ENCODE assay signal across 11 mouse cellular contexts in genomic region chr2:105689771-105690639, GRCm38 (mm10). TPM values are rescaled to one million over a fixed set of nuclear protein-coding genes. Genes with fewer than 3 reads are reported as not detected.
A peak's percentile ranks its signal among the peaks of the same experiment; 100 is the strongest.
DNase-seq lines count a peak whose midpoint lies in the region; ATAC-seq and TF ChIP-seq lines count a peak whose summit lies in the region.
"Had no signal": no experiment of that assay in that cellular context is flagged by ENCODE, and none has a peak within 500 bp of the region (broad histone marks: within the 10 kb centered on the region; RNA-seq: fewer than 3 reads in every experiment).

No protein-coding gene starts in this region.

- ATAC-seq in kidney, embryonic 15.5 days (replicated peaks; ENCODE audit: low FRiP score) = no peak
- ATAC-seq in embryonic facial prominence, embryonic 12.5 days (ENCODE audit: insufficient number of reproducible peaks, insufficient read depth, low FRiP score, low TSS enrichment) = no peak
- peak; percentile 75 for ATAC-seq in hindbrain, embryonic 16.5 days

- H3K4me1 ChIP-seq in kidney, embryonic 15.5 days = peaks cover 25% of the 10 kb centered on the region
- peaks cover 3% of the 10 kb centered on the region; the same call in 1 of the 2 replicates for H3K4me1 ChIP-seq in embryonic facial prominence, embryonic 12.5 days
- H3K4me1 ChIP-seq in hindbrain, embryonic 16.5 days (ENCODE audit: control insufficient read depth, insufficient read depth, low read depth, low read length) = peaks cover 9% of the 10 kb centered on the region
- peaks cover 30% of the 10 kb centered on the region for H3K4me1 ChIP-seq in olfactory bulb, adult 2 months (ENCODE audit: control insufficient read depth, insufficient read depth, low read length)

- no peaks in the 10 kb centered on the region for H3K9me3 ChIP-seq in kidney, embryonic 15.5 days (replicated peaks)
- H3K9me3 ChIP-seq in embryonic facial prominence, embryonic 12.5 days = no peaks in the 10 kb centered on the region
- no peaks in the 10 kb centered on the region for H3K9me3 ChIP-seq in hindbrain, embryonic 16.5 days (ENCODE audit: control insufficient read depth, low read length)
- H3K9me3 ChIP-seq: liver, embryonic 15.5 days; stomach, embryonic 15.5 days had no signal

- H3K9ac ChIP-seq in kidney, embryonic 15.5 days = no peak overlapping the region
- no peak overlapping the region for H3K9ac ChIP-seq in embryonic facial prominence, embryonic 12.5 days
- H3K9ac ChIP-seq in hindbrain, embryonic 16.5 days (ENCODE audit: low read depth, low read length) = peak overlapping the region; percentile 4
- H3K9ac ChIP-seq: liver, embryonic 15.5 days; stomach, embryonic 15.5 days had no signal

- no peak overlapping the region for H3K27ac ChIP-seq in kidney, embryonic 15.5 days
- H3K27ac ChIP-seq in embryonic facial prominence, embryonic 12.5 days = no peak overlapping the region
- H3K27ac ChIP-seq in hindbrain, embryonic 16.5 days (ENCODE audit: low read depth, low read length) = peak overlapping the region; percentile 52
- H3K27ac ChIP-seq in olfactory bulb, adult 2 months (ENCODE audit: insufficient read depth, low read depth, low read length) = peak overlapping the region; percentile 59; the same call in 1 of the 2 replicates
- H3K27ac ChIP-seq: liver, embryonic 15.5 days; stomach, embryonic 15.5 days had no signal

- H3K36me3 ChIP-seq in kidney, embryonic 15.5 days = no peaks in the 10 kb centered on the region
- no peaks in the 10 kb centered on the region for H3K36me3 ChIP-seq in embryonic facial prominence, embryonic 12.5 days
- no peaks in the 10 kb centered on the region for H3K36me3 ChIP-seq in hindbrain, embryonic 16.5 days (ENCODE audit: control insufficient read depth, insufficient read depth, low read length)
- H3K36me3 ChIP-seq: liver, embryonic 15.5 days; stomach, embryonic 15.5 days had no signal

- H3K4me2 ChIP-seq in kidney, embryonic 15.5 days = peak overlapping the region; percentile 23
- H3K4me2 ChIP-seq in embryonic facial prominence, embryonic 12.5 days (replicated peaks) = peak overlapping the region; percentile 17
- H3K4me2 ChIP-seq in hindbrain, embryonic 16.5 days (ENCODE audit: low read length) = peak overlapping the region; percentile 53
- H3K4me2 ChIP-seq: liver, embryonic 15.5 days; stomach, embryonic 15.5 days had no signal

- 5% methylated on average over 28 of the region's 28 CpGs for WGBS in kidney, embryonic 15.5 days
- WGBS in embryonic facial prominence, embryonic 12.5 days = 2% methylated on average over 28 of the region's 28 CpGs
- WGBS in hindbrain, embryonic 16.5 days = 4% methylated on average over 28 of the region's 28 CpGs
- WGBS in olfactory bulb, adult 2 months = 16% methylated on average over 28 of the region's 28 CpGs

- H3K4me3 ChIP-seq in kidney, embryonic 15.5 days (replicated peaks) = peak overlapping the region; percentile 10
- H3K4me3 ChIP-seq in embryonic facial prominence, embryonic 12.5 days = peak overlapping the region; percentile 15; the same call in 1 of the 2 replicates
- H3K4me3 ChIP-seq in hindbrain, embryonic 16.5 days (ENCODE audit: low read length) = peak overlapping the region; percentile 1; the same call in 1 of the 2 replicates
- peak overlapping the region; percentile 34 for H3K4me3 ChIP-seq in olfactory bulb, adult 2 months (ENCODE audit: insufficient read depth, low read depth, low read length)
- H3K4me3 ChIP-seq: liver, embryonic 15.5 days; stomach, embryonic 15.5 days had no signal

- TF ChIP-seq CTCF in olfactory bulb, adult 2 months (IDR thresholded peaks at IDR 0.05; ENCODE audit: insufficient read depth, low read depth, low read length) = no peak

- peaks cover 94% of the 10 kb centered on the region for H3K27me3 ChIP-seq in kidney, embryonic 15.5 days
- peaks cover 71% of the 10 kb centered on the region for H3K27me3 ChIP-seq in embryonic facial prominence, embryonic 12.5 days
- peaks cover 39% of the 10 kb centered on the region for H3K27me3 ChIP-seq in hindbrain, embryonic 16.5 days (replicated peaks; ENCODE audit: control insufficient read depth, insufficient read depth, low read length)

- no peak for TF ChIP-seq POLR2A in olfactory bulb, adult 2 months (IDR thresholded peaks at IDR 0.05; ENCODE audit: insufficient read depth, low read depth, low read length)

- no peak for DNase-seq in kidney, adult 11 months
- DNase-seq in frontal cortex, postnatal 10 days (ENCODE audit: low spot score in 2 of 2) = no peak
- no peak for DNase-seq in ovary, postnatal 14 days (ENCODE audit: low spot score)
- no peak for DNase-seq in thymus, postnatal 4 days
- DNase-seq: kidney, adult 18-20 months had no signal

RNA-seq across cellular contexts. Expression of gene Pax6, which starts 21.3 kb away (rescaled TPM):
- 0.18 and 0.19 TPM in 2 replicates for polyA plus RNA-seq in kidney, embryonic 15.5 days (2015; fragmentation: Nextera tagmentation; extraction: Ambion mirVana)
- 13.7 and 20.8 TPM in 2 replicates for polyA plus RNA-seq in embryonic facial prominence, embryonic 12.5 days (2016; fragmentation: Nextera tagmentation; extraction: Ambion mirVana)
- 40.7 and 43.8 TPM in 2 replicates for polyA plus RNA-seq in hindbrain, embryonic 16.5 days (2015; fragmentation: Nextera tagmentation; extraction: Ambion mirVana)
- polyA plus RNA-seq in olfactory bulb, adult 2 months (2012; ENCODE audit: insufficient read depth, insufficient read length, low replicate concordance, missing spikeins) = not detected in 2 replicates
- polyA plus RNA-seq: liver, embryonic 15.5 days had no signal

Comparison
In these comparisons a context has a peak if more than half of its experiments do, and no peak if none do; other contexts are left out.
1. H3K27ac ChIP-seq: peak in hindbrain, embryonic 16.5 days (single experiment) and olfactory bulb, adult 2 months (single experiment); none in kidney, embryonic 15.5 days (single experiment) and embryonic facial prominence, embryonic 12.5 days (single experiment).
2. Peak in every context shown above with its lines, with median percentiles within 50 percentile points of each other: H3K4me2 ChIP-seq and H3K4me3 ChIP-seq.